Mouse (Mus musculus) liver, postnatal 0 days (tissue): ENCODE data around the gene Pcsk6.

ENCODE experiments used
- CTCF ChIP-seq: sonication (generic); IDR thresholded peaks from 2 replicates; pipeline ENCODE4 v1.5.1; 2016; ENCODE audit warnings: antibody characterized with exemption, low read depth
- EP300 ChIP-seq: IDR thresholded peaks from 2 replicates; pipeline ENCODE4 v1.6.1; 2016; ENCODE audit warnings: antibody characterized with exemption, low read depth, mild to moderate bottlenecking

DNA sequence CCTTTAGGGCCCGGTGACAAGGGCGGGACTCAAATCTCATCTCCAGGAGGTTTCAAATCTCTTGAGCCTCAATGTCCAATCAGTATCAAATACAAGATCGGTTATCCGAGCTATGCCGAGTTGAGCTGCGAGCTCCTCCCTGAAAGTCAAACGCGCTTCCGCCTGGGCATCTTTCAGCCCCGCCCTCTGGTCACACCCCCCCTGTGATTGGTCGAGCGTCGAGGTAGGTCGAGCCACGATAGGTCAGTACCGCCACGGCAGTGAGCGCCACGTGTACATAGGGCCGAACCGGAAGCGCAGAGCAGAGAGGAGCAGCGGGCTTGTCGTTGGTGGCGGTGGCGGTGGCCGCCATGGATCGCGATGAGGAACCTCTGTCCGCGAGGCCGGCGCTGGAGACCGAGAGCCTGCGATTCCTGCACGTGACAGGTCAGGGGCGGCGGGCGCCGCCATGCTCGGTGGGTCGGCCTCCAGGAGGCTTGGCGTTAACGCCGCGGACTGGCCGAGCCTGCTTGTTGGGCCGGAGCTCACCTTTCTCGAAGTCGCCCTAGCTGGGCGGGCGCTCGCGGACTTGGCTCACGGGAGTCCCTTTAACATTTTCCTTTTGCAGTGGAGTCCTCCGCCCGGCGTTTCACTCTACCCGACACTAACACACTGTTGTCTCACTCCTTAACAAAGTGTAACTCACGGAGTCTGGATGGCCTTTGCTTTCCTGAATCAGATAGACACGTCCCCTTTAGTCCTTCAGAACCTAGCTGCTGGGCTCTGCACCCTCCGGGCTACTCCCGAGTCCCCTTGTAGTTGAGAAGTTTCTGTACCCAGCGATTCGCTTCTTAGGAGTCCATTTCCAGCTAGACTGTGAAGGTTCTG lies 218.1 kb downstream of the Pcsk6 start, which contains the start of gene Selenos:
- TF ChIP-seq CTCF (no peak), EP300 (0 out of 2 replicates have a peak, but pooled peaks have one; percentile 6)
